Mouse (Mus musculus) C2C12 (cell line): ENCODE results near the gene Prss23.

Experiments
- CTCF ChIP-seq: IDR thresholded peaks from one replicate; pipeline ENCODE4 v1.5.1; 2011; ENCODE audit not compliant: control insufficient read depth, insufficient read depth, insufficient read length
- MAX ChIP-seq: IDR thresholded peaks from one replicate; pipeline ENCODE4 v1.6.1; 2011; ENCODE audit warnings: mild to moderate bottlenecking, control low read depth
- MYOD1 ChIP-seq: IDR thresholded peaks from one replicate; pipeline ENCODE4 v1.6.1; 2011; ENCODE audit warnings: low read depth; ENCODE audit not compliant: control insufficient read depth, insufficient read length
- MYOG ChIP-seq: IDR thresholded peaks from one replicate; pipeline ENCODE4 v1.6.1; 2011; ENCODE audit not compliant: control insufficient read depth, insufficient read length; ENCODE audit errors: extremely low read depth
- USF1 ChIP-seq: IDR thresholded peaks from one replicate; pipeline ENCODE4 v1.6.1; 2011; ENCODE audit warnings: low read depth, mild to moderate bottlenecking, control low read depth, moderate library complexity

DNA sequence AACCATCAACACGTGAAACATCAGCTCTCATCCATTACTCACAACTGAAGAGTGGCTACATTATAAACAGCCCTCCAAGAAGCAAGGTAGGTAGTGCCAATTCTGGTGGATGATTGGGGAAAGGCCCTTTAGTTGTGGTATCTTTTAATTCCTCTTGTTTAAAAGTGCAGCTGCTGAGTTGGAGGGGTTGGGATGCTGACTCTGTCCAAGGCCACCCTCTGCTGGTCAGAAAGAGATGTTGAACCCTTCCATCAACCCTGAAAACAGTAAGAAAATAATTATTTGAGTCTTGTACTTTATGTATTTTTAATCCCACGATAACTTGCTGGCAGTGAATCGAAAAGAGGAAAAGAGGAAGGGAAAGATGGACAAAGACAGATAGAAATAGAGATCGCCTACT is 53.5 kb downstream of the Prss23 start:
- TF ChIP-seq CTCF (peak; percentile 55), MAX (no peak), USF1 (no peak), MYOD1 (no peak), MYOG (no peak)
